Mouse (Mus musculus): Measurements from ENCODE around the gene Gas7.

The Gas7 gene

GRCm38 (mm10) chr11:67535703-67536102 lies 80.5 kb downstream of the Gas7 start:
- no peak for DNase-seq (ENCODE audit: low spot score)

- DNase-seq (ENCODE audit: low spot score): no peak
Measured at GRCm38 (mm10) chr11:67536413-67536812, 81.2 kb downstream of the Gas7 start.

GRCm38 (mm10) chr11:67537353-67537752 lies 82.1 kb downstream of the Gas7 start:
- no peak for DNase-seq (ENCODE audit: low spot score)

GRCm38 (mm10) chr11:67538557-67538956 lies 83.3 kb downstream of the Gas7 start:
- no peak for DNase-seq (ENCODE audit: low spot score)

- DNase-seq (ENCODE audit: low spot score): no peak
Measured at GRCm38 (mm10) chr11:67544656-67545432, 89.6 kb downstream of the Gas7 start.

GRCm38 (mm10) chr11:67546582-67546981 lies 91.3 kb downstream of the Gas7 start:
- DNase-seq (ENCODE audit: low spot score): no peak

GRCm38 (mm10) chr11:67549306-67549705 lies 94.1 kb downstream of the Gas7 start:
- no peak for DNase-seq (ENCODE audit: low spot score)

GRCm38 (mm10) chr11:67549762-67550488 lies 94.7 kb downstream of the Gas7 start:
- DNase-seq (ENCODE audit: low spot score): no peak

GRCm38 (mm10) chr11:67552400-67552799 lies 97.2 kb downstream of the Gas7 start:
- no peak for DNase-seq (ENCODE audit: low spot score)

GRCm38 (mm10) chr11:67554276-67554675 lies 99.0 kb downstream of the Gas7 start:
- DNase-seq (ENCODE audit: low spot score): no peak

- DNase-seq (ENCODE audit: low spot score): no peak
Measured at GRCm38 (mm10) chr11:67556360-67556759, 101.1 kb downstream of the Gas7 start.

GRCm38 (mm10) chr11:67558772-67559448 lies 103.7 kb downstream of the Gas7 start:
- DNase-seq (ENCODE audit: low spot score): no peak

- no peak for DNase-seq (ENCODE audit: low spot score)
Measured at GRCm38 (mm10) chr11:67559522-67559921, 104.3 kb downstream of the Gas7 start.

- DNase-seq (ENCODE audit: low spot score): no peak
Measured at GRCm38 (mm10) chr11:67561631-67562030, 106.4 kb downstream of the Gas7 start.

GRCm38 (mm10) chr11:67563141-67563540 lies 107.9 kb downstream of the Gas7 start:
- DNase-seq (ENCODE audit: low spot score): no peak

- DNase-seq (ENCODE audit: low spot score): no peak
Measured at GRCm38 (mm10) chr11:67564003-67564637, 108.9 kb downstream of the Gas7 start.

GRCm38 (mm10) chr11:67565512-67565911 lies 110.3 kb downstream of the Gas7 start:
- no peak for DNase-seq (ENCODE audit: low spot score)

- DNase-seq (ENCODE audit: low spot score): no peak
Measured at GRCm38 (mm10) chr11:67566704-67567103, 111.5 kb downstream of the Gas7 start.

GRCm38 (mm10) chr11:67567184-67567583 lies 111.9 kb downstream of the Gas7 start:
- no peak for DNase-seq (ENCODE audit: low spot score)

GRCm38 (mm10) chr11:67567991-67568390 lies 112.8 kb downstream of the Gas7 start:
- DNase-seq (ENCODE audit: low spot score): no peak

GRCm38 (mm10) chr11:67568815-67569214 lies 113.6 kb downstream of the Gas7 start:
- no peak for DNase-seq (ENCODE audit: low spot score)

- DNase-seq (ENCODE audit: low spot score): no peak
Measured at GRCm38 (mm10) chr11:67570947-67571346, 115.7 kb downstream of the Gas7 start.

Data from c-Kit-positive CD71-positive TER-119-positive erythroid progenitor cells, embryonic 14.5 days (primary cell).